Mouse (Mus musculus) R1 (cell line): Measurements from ENCODE around the gene Surf2.
A peak's percentile ranks its signal among the peaks of the same experiment; 100 is the strongest.

Experiments used
- DNase-seq: peaks from one replicate; pipeline ENCODE4 v3.0.0-alpha.2; 2018; ENCODE audit warnings: low read depth, low spot score

Gene Surf2

DNA sequence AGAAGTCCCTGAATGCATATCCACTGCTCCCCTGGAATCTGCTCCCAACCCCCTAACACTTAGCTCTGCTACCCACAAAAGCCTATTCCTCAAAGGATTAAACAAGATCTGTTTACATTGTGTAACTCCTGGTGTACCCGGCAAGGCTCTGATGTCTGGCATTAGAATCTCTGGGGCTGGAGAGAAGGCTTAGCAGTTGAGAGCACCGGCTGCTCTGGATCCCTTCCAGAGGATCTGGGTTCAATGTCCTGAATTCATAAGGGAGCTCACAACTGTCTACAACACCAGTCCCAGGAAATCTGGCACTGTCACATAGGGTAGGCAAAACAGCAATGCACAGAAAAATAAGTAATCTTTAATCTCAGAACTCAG lies 41.3 kb downstream of the Surf2 start:
- no peak for DNase-seq

DNA sequence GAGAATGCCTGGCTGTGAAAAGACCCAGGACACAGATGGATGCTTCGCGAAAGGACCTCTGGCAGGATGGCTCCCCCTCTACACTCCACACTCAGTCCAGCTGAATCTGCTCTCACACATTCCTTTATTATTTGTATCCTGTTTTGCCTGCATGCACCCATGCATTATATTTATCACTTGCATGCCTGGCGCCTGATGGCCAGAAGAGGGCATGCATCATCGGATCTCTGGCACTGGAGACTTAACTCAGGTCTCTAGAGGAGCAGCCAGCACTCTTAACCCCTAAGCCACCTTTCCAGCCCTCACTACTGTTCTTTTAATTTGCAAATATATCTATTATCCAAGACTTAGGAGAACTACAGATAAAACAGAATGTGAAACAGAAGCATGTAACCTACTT lies 44.6 kb downstream of the Surf2 start:
- DNase-seq: peak; percentile 21

DNA sequence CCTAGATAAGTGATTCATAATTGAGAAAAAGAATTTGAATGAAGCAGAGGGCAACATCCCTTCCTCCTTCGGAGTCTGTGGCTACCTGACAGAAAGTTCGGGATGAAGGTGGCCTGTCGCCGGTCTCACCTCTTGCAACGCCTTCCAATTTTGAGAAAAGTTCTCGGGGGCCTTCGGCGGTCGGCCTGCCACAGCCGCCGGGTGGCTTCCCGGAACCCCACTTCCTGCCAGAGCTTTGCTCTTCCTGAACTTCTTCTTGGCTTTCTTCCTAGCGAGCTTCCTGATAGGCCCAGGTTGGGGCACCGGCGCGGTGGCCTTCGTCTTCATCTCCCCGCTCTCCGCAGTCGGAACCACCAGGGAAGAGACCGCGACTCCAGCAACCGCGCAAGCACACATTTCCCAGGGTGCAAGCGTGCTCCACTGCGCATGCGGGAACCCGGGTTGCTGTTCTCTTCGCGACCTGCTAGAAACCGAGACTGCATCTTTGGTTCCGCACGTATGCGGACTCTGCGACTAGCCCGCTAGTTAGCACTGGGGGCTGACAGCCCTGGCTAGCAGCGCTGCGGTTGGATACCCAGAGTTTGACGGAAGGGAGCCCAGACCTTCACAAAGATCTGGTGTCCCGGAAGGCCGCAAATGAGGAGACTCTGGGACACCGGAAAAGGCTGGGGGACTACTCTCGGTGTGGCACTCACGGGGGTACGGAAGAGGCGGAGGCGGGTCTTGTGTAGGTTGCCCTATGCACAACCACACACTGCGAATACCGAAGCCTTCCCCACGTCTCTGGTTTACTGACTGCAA lies 48.0 kb downstream of the Surf2 start, which contains the start of gene Rexo4:
TSS of gene Rexo4 (minus strand) at position 464 of the 801 bp plus-strand sequence.
- DNase-seq: peak; percentile 97

DNA sequence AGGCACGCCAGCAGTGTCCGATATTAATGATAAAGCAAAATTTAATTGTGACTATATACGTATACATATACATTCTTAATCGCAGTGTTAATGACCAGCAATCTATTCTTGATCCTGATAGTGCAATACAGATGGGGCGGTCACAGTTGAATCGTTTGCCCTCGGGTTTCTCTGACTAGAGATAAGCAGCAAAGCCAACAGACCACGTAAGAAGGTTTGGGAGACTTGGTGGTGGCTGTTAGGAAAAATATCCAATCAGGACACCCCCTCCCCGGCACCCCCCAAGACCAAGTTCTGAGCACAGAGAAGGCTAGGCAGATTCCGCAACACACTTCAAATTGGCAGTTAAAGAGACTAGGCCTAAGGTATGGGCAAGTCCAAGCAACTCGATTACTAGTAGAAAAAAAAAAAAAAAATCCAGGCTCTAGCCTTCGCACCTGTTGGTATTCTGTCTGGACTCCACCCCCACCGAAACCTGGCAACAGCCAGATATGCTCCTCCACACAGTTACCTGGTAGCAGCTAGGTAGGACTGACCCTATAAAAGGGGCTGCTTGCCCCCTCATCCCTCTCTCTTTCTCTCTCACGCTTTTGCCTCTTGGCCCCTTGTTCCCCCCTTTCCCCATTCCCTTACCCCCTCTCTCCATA lies 48.7 kb downstream of the Surf2 start:
- peak; percentile 41 for DNase-seq

DNA sequence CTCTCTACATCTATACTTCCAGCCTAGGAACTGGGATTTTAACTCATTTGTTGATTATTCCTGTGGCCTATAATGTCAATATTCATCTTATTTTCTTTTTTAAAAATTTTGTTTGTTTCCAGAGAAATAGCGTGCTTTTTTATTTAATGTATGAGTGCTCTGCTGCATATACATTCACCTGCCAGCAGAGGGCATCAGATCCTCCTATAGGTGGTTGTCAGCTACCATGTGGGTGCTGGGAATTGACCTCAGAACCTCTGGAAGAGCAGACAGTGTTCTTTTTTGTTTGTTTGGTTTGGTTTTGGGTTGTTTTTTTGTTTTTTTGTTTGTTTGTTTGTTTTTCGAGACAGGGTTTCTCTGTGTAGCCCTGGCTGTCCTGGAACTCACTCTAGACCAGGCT lies 51.1 kb downstream of the Surf2 start:
- DNase-seq: peak; percentile 64
